Mouse (Mus musculus): ENCODE data around the gene Srrm1. TPM values are rescaled to one million over a fixed set of nuclear protein-coding genes. Genes with fewer than 3 reads are reported as not detected.

Gene Srrm1
- 7.6 and 15.4 TPM in 2 replicates for polyA plus RNA-seq (2012; rRNA removed; ENCODE audit: low replicate concordance)

DNA sequence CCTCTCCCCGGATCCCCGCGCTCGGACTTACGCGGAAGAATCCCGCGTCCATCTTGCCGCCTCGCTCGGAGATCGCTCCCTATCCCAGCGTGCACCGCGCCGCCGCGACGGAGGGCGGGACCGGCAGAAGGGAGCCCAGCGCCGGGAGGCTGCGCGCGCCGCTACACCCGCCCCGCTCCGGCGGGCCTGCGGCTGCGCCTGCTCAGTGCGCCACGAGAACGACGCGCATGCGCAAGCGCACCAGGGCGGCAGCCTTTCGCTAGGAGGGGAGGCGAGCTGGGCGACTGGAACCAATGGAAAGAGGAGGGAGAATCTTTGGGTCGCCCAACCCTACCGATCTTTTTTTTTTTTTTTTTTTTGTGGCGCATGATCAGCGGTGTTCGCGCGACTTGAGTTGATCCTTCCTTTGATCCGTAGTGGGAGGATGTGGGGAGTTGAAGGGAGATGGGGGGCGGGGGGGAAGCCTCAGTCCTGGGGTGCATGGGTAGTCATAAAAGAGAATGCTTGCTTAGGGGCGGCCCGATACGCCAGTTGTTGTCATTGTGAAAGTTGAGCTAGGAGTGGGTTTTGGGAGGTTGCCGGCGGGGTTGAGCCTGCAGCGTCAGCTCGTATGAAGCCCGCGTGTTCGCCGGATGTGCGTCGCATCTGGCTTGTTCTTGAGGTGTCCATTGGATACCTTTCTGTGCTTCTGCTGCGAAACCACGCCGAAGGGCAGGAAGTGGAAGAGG, at the start of gene Srrm1:
TSS of gene Srrm1 (minus strand) at position 256 of the 728 bp plus-strand sequence.

DNA sequence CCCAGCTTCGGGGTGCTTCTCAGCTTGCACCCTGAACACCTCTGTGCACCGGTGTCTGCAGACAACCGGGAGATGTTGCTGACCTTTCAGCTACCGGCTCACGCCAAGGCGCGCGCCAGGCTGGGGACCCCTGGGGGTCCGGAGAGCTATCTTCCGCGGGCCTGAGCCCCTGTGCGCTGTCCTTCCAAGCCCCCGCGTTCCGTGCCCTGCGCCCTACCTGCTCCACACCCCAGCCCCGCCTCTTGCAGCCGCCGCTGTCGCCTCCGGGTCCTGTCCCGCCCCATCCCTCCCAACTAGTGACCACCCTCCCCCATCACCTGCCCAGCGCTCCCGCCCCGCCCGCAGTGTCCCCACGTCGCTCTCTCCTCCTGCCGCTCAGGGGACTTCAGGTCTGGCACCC, 44.9 kb upstream of the Srrm1 start, which contains the start of gene Ncmap:
TSS of gene Ncmap (minus strand) at position 237 of the 400 bp plus-strand sequence.

DNA sequence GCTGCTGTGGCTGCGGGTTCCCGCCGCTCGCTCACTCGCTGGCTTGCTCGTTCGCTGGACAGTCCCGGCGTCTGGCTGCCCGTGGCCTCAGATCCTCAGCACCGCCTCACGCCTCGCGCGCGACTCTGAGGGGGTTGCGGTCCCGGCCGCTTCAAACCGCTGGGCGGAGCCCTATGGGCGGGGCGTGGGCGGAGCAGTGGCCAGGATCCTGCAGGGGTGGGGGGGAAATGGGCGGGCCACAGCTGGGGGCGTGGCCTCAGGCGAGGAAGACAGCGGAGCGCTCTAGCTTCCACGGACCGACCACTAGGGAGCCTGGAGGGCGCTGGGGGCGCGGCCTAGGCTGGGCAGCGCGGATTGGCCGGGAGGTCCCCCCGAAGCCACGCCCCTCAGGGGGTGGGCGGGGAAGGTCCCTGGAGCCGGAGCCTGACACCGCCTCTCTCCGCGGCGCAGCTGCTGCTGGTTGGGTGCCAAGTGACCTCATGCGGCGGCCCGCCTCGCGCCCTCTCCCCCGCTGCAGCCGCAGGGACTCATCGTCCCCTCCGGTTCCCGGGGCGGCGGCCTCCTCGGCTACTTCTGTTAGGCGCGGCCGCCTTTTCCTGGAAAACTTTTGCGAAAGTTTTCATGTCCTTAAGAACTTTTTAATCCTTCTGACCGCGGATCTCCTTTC, 80.3 kb downstream of the Srrm1 start, which contains the start of gene Clic4:
TSS of gene Clic4 (minus strand) at position 175 of the 667 bp plus-strand sequence.

Other genes with a start within 250 kb of the Srrm1 start
- gene Runx3, start 232.7 kb downstream of the Srrm1 start, polyA plus RNA-seq (2012; rRNA removed; ENCODE audit: low replicate concordance), result 3.1 and 4.3 TPM in 2 replicates
- 11.8 and 20.2 TPM in 2 replicates for gene Clic4, start 80.5 kb downstream of the Srrm1 start, polyA plus RNA-seq (2012; rRNA removed; ENCODE audit: low replicate concordance)
- gene Ncmap, start 44.9 kb upstream of the Srrm1 start, polyA plus RNA-seq (2012; rRNA removed; ENCODE audit: low replicate concordance), result 0.19 and 17.1 TPM in 2 replicates
- 5.2 and 8.4 TPM in 2 replicates for gene Rcan3, start 80.5 kb upstream of the Srrm1 start, polyA plus RNA-seq (2012; rRNA removed; ENCODE audit: low replicate concordance)
- gene Stpg1, start 141.5 kb upstream of the Srrm1 start, polyA plus RNA-seq (2012; rRNA removed; ENCODE audit: low replicate concordance), result not detected in 2 replicates
- gene Nipal3, start 141.7 kb upstream of the Srrm1 start, polyA plus RNA-seq (2012; rRNA removed; ENCODE audit: low replicate concordance), result 15.7 and 24.7 TPM in 2 replicates
- 0.15 and 0.23 TPM in 2 replicates for gene Grhl3, start 220.3 kb upstream of the Srrm1 start, polyA plus RNA-seq (2012; rRNA removed; ENCODE audit: low replicate concordance)